ENCODE assay signal across 25 mouse cellular contexts in genomic region chr10:51284538-51284937, GRCm38 (mm10).
"Had no signal": no experiment of that assay in that cellular context is flagged by ENCODE, and none has a peak within 500 bp of the region (broad histone marks: within the 10 kb centered on the region; RNA-seq: fewer than 3 reads in every experiment).

No protein-coding gene starts in this region.

- DNase-seq: gastrocnemius, postnatal 14 days; gastrocnemius, postnatal 36 days; heart, adult 11 months; heart, adult 2 months; heart, postnatal 14 days; heart, postnatal 36 days; kidney, adult 11 months; kidney, adult 2 months; kidney, postnatal 10 days; kidney, postnatal 25 days; kidney, postnatal 4 days; liver; liver, embryonic 13.5 days had no signal

- H3K4me1 ChIP-seq: heart, embryonic 13.5 days; heart, embryonic 15.5 days; hindbrain, embryonic 13.5 days; hindbrain, embryonic 15.5 days; limb, embryonic 12.5 days; liver, embryonic 13.5 days had no signal

- H3K27me3 ChIP-seq: heart, embryonic 13.5 days; heart, embryonic 15.5 days; hindbrain, embryonic 15.5 days; limb, embryonic 12.5 days; liver, embryonic 13.5 days had no signal

- H3K27ac ChIP-seq: heart, adult 2 months; heart, embryonic 13.5 days; heart, embryonic 15.5 days; hindbrain, embryonic 13.5 days; hindbrain, embryonic 15.5 days; hindbrain, postnatal 0 days; layer of hippocampus, adult 2 months; left cerebral cortex, adult 2 months; limb, embryonic 10.5 days; limb, embryonic 12.5 days; liver, embryonic 13.5 days had no signal

- H3K9ac ChIP-seq: heart, embryonic 13.5 days; heart, embryonic 15.5 days; hindbrain, embryonic 13.5 days; hindbrain, embryonic 15.5 days; limb, embryonic 12.5 days; liver, embryonic 13.5 days had no signal

- H3K9me3 ChIP-seq: heart, embryonic 13.5 days; heart, embryonic 15.5 days; hindbrain, embryonic 13.5 days; hindbrain, embryonic 15.5 days; limb, embryonic 10.5 days; limb, embryonic 12.5 days; liver, embryonic 13.5 days had no signal

- H3K36me3 ChIP-seq: heart, embryonic 13.5 days; heart, embryonic 15.5 days; hindbrain, embryonic 13.5 days; hindbrain, embryonic 15.5 days; limb, embryonic 10.5 days; limb, embryonic 12.5 days; liver, embryonic 13.5 days had no signal

- H3K4me2 ChIP-seq: heart, embryonic 11.5 days; heart, embryonic 13.5 days; heart, embryonic 15.5 days; hindbrain, embryonic 13.5 days; hindbrain, embryonic 15.5 days; limb, embryonic 12.5 days; liver, embryonic 11.5 days; liver, embryonic 13.5 days had no signal

- H3K4me3 ChIP-seq: heart, adult 2 months; heart, embryonic 13.5 days; heart, embryonic 15.5 days; hindbrain, embryonic 13.5 days; hindbrain, embryonic 15.5 days; layer of hippocampus, adult 2 months; left cerebral cortex, adult 2 months; limb, embryonic 10.5 days; limb, embryonic 12.5 days; liver, embryonic 13.5 days had no signal

- ATAC-seq: hindbrain, postnatal 0 days; intestine, embryonic 16.5 days had no signal
